Mouse (Mus musculus): ENCODE measurements around the gene Prkcg.
"Not testable (repeated sequence)": the region's sequence is repeated elsewhere in the genome, so short reads cannot be mapped to it uniquely, and the experiment has no call there.

Gene Prkcg

DNA sequence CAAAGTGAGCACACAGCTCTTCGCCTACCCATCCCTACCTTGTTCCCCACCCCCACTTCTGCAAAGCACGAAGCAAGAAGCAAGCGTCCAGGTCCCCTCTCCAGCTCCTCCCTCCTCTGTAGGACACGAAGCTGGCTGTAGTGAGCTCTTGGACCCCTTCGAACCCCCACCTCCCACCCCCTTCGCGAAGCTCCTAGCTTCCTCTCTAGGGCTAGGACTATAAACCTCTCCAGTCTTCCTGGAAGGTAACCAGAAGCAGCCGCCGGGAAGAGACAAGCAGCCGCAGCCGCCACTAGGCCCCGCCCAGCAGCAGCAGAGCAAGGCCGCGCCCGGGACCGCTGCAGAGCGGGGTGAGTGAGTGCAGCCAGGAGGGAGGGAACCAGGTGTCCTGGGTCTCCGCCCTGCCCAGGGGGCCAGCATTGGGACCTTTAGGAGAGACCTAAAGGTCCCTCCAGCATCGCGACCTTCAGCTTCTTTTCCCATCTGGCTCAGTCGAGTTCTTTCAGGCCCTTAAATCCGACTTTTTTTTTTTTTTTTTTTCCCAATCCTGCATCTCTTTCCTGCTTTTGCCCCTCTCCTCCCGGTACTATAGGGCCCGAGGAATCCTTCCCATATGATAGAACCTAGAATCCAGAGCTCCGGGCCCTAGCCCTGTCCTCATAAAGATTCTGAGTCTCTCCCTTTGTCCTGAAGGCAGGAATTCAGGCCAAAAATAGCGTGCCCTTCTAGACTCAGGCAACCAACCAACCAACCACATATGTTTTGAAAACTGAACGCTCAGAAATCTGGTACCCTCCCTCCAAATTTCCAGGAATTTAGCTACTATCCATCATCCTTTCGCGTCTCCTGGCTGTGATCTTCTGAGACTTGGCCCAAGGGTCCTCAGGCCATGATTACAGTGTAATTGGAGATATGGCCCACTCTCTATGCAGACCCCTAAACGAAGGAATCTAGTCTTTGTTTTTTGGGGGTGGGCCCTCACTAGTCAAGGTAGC, at the start of gene Prkcg, which contains the start of gene Myadm:
Prkcg (plus strand) TSS at position 204 of the 995 bp plus-strand sequence.
Myadm (plus strand) TSS at position 105 of the 995 bp plus-strand sequence.
- DNase-seq, result peak; percentile 82

GRCm38 (mm10) chr7:3239193-3239592, 49.8 kb upstream of the Prkcg start:
- DNase-seq, result no peak

- no peak for DNase-seq
Observed at GRCm38 (mm10) chr7:3260701-3261100, 28.3 kb upstream of the Prkcg start.

DNA sequence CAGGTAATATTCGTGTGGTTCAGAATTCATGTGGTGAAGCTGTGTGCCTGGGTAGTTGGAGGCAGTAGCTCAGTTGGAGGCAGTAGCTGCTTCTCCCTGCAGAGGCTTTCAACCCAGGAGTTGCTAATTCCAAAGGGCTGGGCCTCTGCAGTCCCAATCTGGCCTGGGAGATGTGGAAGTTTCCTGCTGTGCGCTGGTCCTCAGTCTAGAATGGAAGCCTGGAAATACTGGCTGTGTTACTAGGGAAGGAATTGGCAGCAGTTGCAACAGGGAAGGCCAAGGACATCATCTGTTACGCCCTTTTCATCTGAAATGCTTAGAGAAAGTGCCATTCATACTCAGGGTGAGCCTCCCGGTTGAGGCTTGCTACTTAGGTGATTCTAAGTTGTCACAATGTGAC, 27.5 kb upstream of the Prkcg start:
- DNase-seq, result no peak

- peak; percentile 66 for DNase-seq
Observed at GRCm38 (mm10) chr7:3262789-3263188, 26.2 kb upstream of the Prkcg start.

- no peak for DNase-seq
Observed at GRCm38 (mm10) chr7:3264390-3265022, 24.5 kb upstream of the Prkcg start.

DNA sequence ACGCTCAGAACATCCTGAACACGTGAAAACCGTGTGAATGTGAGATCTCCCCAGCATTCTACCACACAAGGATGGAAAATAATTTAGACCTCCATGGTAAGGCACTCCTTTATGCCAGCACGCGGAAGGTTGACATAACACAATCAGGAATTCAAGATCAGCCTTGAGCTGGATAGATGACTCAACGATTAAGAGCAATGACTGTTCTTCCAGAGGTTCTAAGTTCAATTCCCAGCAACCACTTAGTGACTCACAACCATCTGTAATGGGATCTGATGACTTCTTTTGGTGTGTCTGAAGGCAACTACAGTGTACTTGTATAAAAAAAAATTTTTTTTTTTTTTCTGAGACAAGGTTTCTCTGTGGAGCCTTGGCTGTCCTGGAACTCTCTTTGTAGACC, 23.7 kb upstream of the Prkcg start:
- DNase-seq, result no peak

GRCm38 (mm10) chr7:3267261-3267660, 21.7 kb upstream of the Prkcg start:
- DNase-seq, result no peak

GRCm38 (mm10) chr7:3267888-3268287, 21.1 kb upstream of the Prkcg start:
- no peak for DNase-seq

DNA sequence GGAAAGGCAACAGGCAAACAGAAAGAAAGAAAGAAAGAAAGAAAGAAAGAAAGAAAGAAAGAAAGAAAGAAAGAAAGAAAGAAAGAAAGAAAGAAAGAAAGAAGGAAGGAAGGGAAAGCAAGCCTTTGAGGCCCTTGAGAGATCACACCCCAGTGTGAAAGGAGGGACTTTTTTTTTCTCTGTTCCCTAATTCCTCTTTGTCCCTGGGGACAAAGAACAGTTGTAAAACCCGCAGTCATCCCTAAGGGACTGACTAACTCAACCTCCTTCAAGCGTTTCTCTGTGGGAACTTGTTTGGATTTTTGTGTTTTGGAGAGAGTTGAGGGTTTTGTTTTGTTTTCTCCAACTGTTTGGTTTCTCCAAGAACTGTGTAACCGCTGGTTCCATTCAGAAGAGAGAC, 20.7 kb upstream of the Prkcg start:
- no peak for DNase-seq

GRCm38 (mm10) chr7:3272206-3272605, 16.8 kb upstream of the Prkcg start:
- peak; percentile 26 for DNase-seq

GRCm38 (mm10) chr7:3275455-3276170, 13.4 kb upstream of the Prkcg start:
- DNase-seq, result no peak

DNA sequence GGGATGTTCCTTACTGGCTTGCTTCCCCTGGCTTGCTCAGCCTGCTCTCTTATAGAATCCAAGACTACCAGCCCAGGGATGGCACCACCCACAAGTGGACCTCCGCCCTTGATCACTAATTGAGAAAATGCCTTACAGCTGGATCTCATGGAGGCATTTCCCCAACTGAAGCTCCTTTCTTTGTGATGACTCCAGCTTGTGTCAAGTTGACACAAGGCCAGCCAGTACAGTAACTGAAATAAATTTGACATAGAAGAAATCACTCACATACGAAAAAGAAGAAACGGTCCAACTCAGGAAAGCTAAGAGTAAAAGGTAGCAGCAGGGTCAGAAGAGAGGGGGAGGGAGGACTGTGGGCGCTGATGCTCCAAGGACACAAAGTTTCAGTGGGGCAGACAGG, 12.2 kb upstream of the Prkcg start:
- not testable (repeated sequence) for DNase-seq

DNA sequence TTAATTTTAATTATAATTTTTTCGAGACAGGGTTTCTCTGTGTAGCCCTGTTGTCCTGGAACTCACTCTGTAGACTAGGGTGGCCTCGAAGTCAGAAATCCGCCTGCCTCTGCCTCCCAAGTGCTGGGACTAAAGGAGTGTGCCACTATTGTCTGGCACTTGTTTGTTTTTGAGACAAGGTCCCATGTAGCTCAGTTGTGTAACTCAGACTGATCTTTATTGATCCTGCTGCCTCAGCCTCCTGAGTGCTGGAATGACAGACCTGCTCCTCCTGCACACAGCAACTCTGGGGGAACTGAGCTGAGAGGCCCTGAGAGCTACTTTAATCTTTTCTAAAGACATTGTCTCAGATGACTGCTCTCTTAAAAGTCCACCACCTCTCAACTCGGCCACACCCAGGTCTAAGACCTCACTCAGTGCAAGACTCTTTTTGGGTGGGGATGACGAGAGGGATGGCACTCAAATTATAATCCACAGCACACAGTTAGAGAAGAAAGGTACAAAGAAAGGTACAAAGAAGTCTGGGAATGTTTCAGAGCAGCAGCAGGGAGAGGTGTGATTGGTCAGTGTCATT, 8.8 kb upstream of the Prkcg start:
- no peak for DNase-seq

- no peak for DNase-seq
Observed at GRCm38 (mm10) chr7:3280654-3281153, 8.3 kb upstream of the Prkcg start.

- DNase-seq, result no peak
Observed at GRCm38 (mm10) chr7:3281741-3282140, 7.2 kb upstream of the Prkcg start.

- DNase-seq, result no peak
Observed at GRCm38 (mm10) chr7:3283081-3283875, 5.7 kb upstream of the Prkcg start.

DNA sequence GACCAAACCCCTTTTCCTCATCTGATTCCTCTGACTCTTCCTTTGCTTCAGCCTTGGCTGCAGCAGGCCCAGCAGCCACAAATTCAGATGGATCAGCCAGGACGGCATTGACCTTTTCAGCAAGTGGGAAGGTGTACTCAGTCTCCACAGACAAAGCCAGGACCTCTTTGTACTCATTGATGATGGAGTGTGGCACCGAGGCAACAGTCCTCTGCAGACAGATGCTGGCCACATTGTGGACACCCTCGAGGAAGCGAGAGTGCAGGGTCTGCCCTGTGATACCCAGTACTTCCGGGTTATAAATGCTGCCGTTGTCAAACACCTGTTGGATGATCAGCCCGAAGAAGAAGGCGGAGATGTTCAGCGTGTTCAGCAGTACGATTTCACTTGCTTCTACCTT, 4.4 kb upstream of the Prkcg start:
- DNase-seq, result no peak

- no peak for DNase-seq
Observed at GRCm38 (mm10) chr7:3286036-3286435, 2.9 kb upstream of the Prkcg start.

- no peak for DNase-seq
Observed at GRCm38 (mm10) chr7:3287186-3287585, 1.8 kb upstream of the Prkcg start.

- peak; percentile 74 for DNase-seq
Observed at GRCm38 (mm10) chr7:3290257-3291033, 1.5 kb downstream of the Prkcg start.

All from thymus, postnatal 4 days (tissue).